Mouse (Mus musculus) C2C12 (cell line): ENCODE results near the gene Hyal3. TPM values are rescaled to one million over a fixed set of nuclear protein-coding genes. Genes with fewer than 3 reads are reported as not detected.
"Not testable (repeated sequence)": the region's sequence is repeated elsewhere in the genome, so short reads cannot be mapped to it uniquely, and the experiment has no call there.

Experiments
- H3K27me3 ChIP-seq: one replicate; pipeline ENCODE4 v1.6.1; 2011; ENCODE audit not compliant: control insufficient read depth, insufficient read depth, insufficient read length
- H3K36me3 ChIP-seq: one replicate; pipeline ENCODE4 v1.6.1; 2011; ENCODE audit not compliant: control insufficient read depth, insufficient read depth
- H3K4me3 ChIP-seq: one replicate; pipeline ENCODE4 v1.5.1; 2011; ENCODE audit warnings: mild to moderate bottlenecking, control low read depth; ENCODE audit not compliant: poor library complexity, insufficient read depth, severe bottlenecking
- H3K79me2 ChIP-seq: one replicate; pipeline ENCODE4 v1.6.1; 2011; ENCODE audit not compliant: control insufficient read depth, insufficient read depth
- H3K79me3 ChIP-seq: one replicate; pipeline ENCODE4 v1.6.1; 2011; ENCODE audit warnings: low read depth, control low read depth
- H3ac ChIP-seq: one replicate; pipeline ENCODE3; 2011; ENCODE audit warnings: low read depth; ENCODE audit not compliant: control insufficient read depth, insufficient read length
- CEBPB ChIP-seq: IDR thresholded peaks from one replicate; pipeline ENCODE4 v1.6.1; 2011; ENCODE audit warnings: low read depth, mild to moderate bottlenecking, control low read depth, moderate library complexity
- CTCF ChIP-seq: IDR thresholded peaks from one replicate; pipeline ENCODE4 v1.5.1; 2011; ENCODE audit not compliant: control insufficient read depth, insufficient read depth, insufficient read length
- FOSL1 ChIP-seq: IDR thresholded peaks from one replicate; pipeline ENCODE4 v1.8.0; 2011; ENCODE audit warnings: mild to moderate bottlenecking, low read length; ENCODE audit not compliant: poor library complexity, insufficient read depth, severe bottlenecking
- MAX ChIP-seq: IDR thresholded peaks from one replicate; pipeline ENCODE4 v1.6.1; 2011; ENCODE audit warnings: mild to moderate bottlenecking, control low read depth
- MYOD1 ChIP-seq: IDR thresholded peaks from one replicate; pipeline ENCODE4 v1.6.1; 2011; ENCODE audit warnings: low read depth; ENCODE audit not compliant: control insufficient read depth, insufficient read length
- MYOG ChIP-seq: IDR thresholded peaks from one replicate; pipeline ENCODE4 v1.6.1; 2011; ENCODE audit not compliant: control insufficient read depth, insufficient read length; ENCODE audit errors: extremely low read depth
- USF1 ChIP-seq: IDR thresholded peaks from one replicate; pipeline ENCODE4 v1.6.1; 2011; ENCODE audit warnings: low read depth, mild to moderate bottlenecking, control low read depth, moderate library complexity
- polyA plus RNA-seq: library from polyadenylated mRNA; unstranded; fragments of >200 nt; fragmentation: generic; extraction: Trizol; gene quantifications from one replicate; pipeline ENCODE4 v1.2.1, GENCODE M21; 2012; ENCODE audit warnings: missing spikeins

Hyal3 gene
- polyA plus RNA-seq, 1 experiment = 0.28 TPM

GRCm38 (mm10) chr9:107571534-107572326 is 8.9 kb upstream of the Hyal3 start:
- no peak for TF ChIP-seq MYOG
- no peak for TF ChIP-seq CEBPB
- no peak for TF ChIP-seq MYOD1
- no peak for TF ChIP-seq USF1
- TF ChIP-seq CTCF = no peak
- TF ChIP-seq FOSL1 = no peak
- no peak for TF ChIP-seq MAX
- Histone ChIP-seq H3K4me3 (no peak overlapping the region), H3ac (no peak overlapping the region), H3K79me3 (peaks cover 12% of the 10 kb centered on the region), H3K27me3 (no peaks in the 10 kb centered on the region), H3K36me3 (peaks cover 10% of the 10 kb centered on the region), H3K79me2 (peaks cover 26% of the 10 kb centered on the region)

GRCm38 (mm10) chr9:107572327-107572662 is 8.3 kb upstream of the Hyal3 start:
- peaks cover 10% of the 10 kb centered on the region for H3K36me3 ChIP-seq
- H3K79me2 ChIP-seq = peaks cover 26% of the 10 kb centered on the region
- no peak overlapping the region for H3K4me3 ChIP-seq
- no peak for TF ChIP-seq MYOD1
- no peak for TF ChIP-seq MAX
- no peak for TF ChIP-seq MYOG
- no peak for TF ChIP-seq USF1
- no peak for TF ChIP-seq FOSL1
- no peak for TF ChIP-seq CTCF
- no peak for TF ChIP-seq CEBPB
- H3ac ChIP-seq = no peak overlapping the region
- peaks cover 12% of the 10 kb centered on the region for H3K79me3 ChIP-seq
- no peaks in the 10 kb centered on the region for H3K27me3 ChIP-seq

GRCm38 (mm10) chr9:107573774-107574173 is 6.8 kb upstream of the Hyal3 start:
- Histone ChIP-seq H3K79me3 (peaks cover 12% of the 10 kb centered on the region), H3K79me2 (peaks cover 26% of the 10 kb centered on the region)
- not testable (repeated sequence) for H3K27me3 ChIP-seq, H3K4me3 ChIP-seq, H3K36me3 ChIP-seq, H3ac ChIP-seq

- Histone ChIP-seq H3K79me2 (peaks cover 10% of the 10 kb centered on the region), H3K36me3 (peaks cover 10% of the 10 kb centered on the region), H3K79me3 (peaks cover 2% of the 10 kb centered on the region), H3K4me3 (no peak overlapping the region), H3K27me3 (no peaks in the 10 kb centered on the region), H3ac (no peak overlapping the region)
- TF ChIP-seq USF1 (no peak), MYOD1 (no peak), FOSL1 (no peak), CTCF (no peak)
Measured at GRCm38 (mm10) chr9:107575579-107576356, 4.8 kb upstream of the Hyal3 start.

GRCm38 (mm10) chr9:107576357-107577107 is 4.1 kb upstream of the Hyal3 start, which contains the start of gene Hyal1:
Hyal1 (plus strand) TSS chr9:107576927.
- peaks cover 10% of the 10 kb centered on the region for H3K79me2 ChIP-seq
- H3K27me3 ChIP-seq = no peaks in the 10 kb centered on the region
- no peak for TF ChIP-seq FOSL1
- peaks cover 10% of the 10 kb centered on the region for H3K36me3 ChIP-seq
- peaks cover 2% of the 10 kb centered on the region for H3K79me3 ChIP-seq
- peak within 1 kb of the TSS; percentile 46 for H3ac ChIP-seq
- H3K4me3 ChIP-seq = no peak within 1 kb of the TSS
